Mouse (Mus musculus) midbrain, embryonic 10.5 days (tissue): ENCODE measurements around the gene Olfr730. TPM values are rescaled to one million over a fixed set of nuclear protein-coding genes. Genes with fewer than 3 reads are reported as not detected.

ENCODE experiments used
- DNase-seq: peaks from one replicate; pipeline ENCODE4 v3.0.0-alpha.2; 2017; ENCODE audit warnings: low spot score
- H3K27ac ChIP-seq: fragments of 300-500 bp; sonication (generic); replicated peaks from 2 replicates; pipeline ENCODE4 v1.5.1; 2016; ENCODE audit warnings: mild to moderate bottlenecking
- H3K27me3 ChIP-seq: fragments of 300-500 bp; sonication (generic); 2 replicates; pipeline ENCODE4 v1.6.1; 2016; ENCODE audit warnings: low read depth, mild to moderate bottlenecking; ENCODE audit not compliant: poor library complexity, severe bottlenecking
- H3K36me3 ChIP-seq: fragments of 300-500 bp; sonication (generic); 2 replicates; pipeline ENCODE4 v1.6.1; 2016; ENCODE audit warnings: mild to moderate bottlenecking, moderate library complexity
- H3K4me1 ChIP-seq: fragments of 300-500 bp; sonication (generic); 2 replicates; pipeline ENCODE4 v1.6.1; 2016
- H3K4me3 ChIP-seq: fragments of 300-500 bp; sonication (generic); 2 replicates; pipeline ENCODE4 v1.5.1; 2016; ENCODE audit warnings: mild to moderate bottlenecking, moderate library complexity
- H3K9me3 ChIP-seq: fragments of 300-500 bp; sonication (generic); replicated peaks from 2 replicates; pipeline ENCODE4 v1.6.1; 2016; ENCODE audit warnings: mild to moderate bottlenecking
- WGBS: fragments of 180-500 bp; shearing (Covaris S2); methylation state at CpG from one replicate; pipeline ENCODE4 v1.1.7; 2016; 5-methylcytosine and 5-hydroxymethylcytosine counted together
- polyA plus RNA-seq: library from polyadenylated mRNA; unstranded; fragments of >200 nt; fragmentation: Nextera tagmentation; extraction: Ambion mirVana; gene quantifications from 2 replicates; pipeline ENCODE4 v1.2.1, GENCODE M21; 2016

Gene Olfr730
- polyA plus RNA-seq = not detected in 2 replicates

DNA sequence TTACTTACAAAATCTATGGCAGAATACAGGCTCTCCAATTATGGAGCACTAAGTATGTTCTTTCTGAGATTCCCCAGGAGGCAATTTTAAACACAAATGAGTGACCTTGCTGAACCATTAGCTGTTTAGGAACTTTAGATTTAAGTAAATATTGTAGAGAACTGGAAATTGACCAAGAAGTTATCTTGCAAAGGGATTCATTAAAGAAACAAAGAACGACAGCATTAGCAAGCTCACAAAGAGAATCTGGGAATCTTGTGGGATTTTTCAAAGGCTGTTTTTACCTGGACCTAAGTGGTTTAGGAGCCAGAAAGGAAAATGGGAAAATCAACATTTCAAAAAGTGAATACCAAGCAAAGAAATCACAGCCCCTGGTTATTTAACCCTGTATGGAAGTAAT, at the start of gene Olfr730:
TSS of gene Olfr730 (minus strand) at position 101 of the 400 bp plus-strand sequence.
- Histone ChIP-seq H3K9me3 (no peaks in the 10 kb centered on the region; the same call in 1 of the 2 replicates), H3K36me3 (no peaks in the 10 kb centered on the region), H3K27ac (no peak within 1 kb of the TSS), H3K4me1 (no peaks in the 10 kb centered on the region), H3K27me3 (no peaks in the 10 kb centered on the region), H3K4me3 (no peak within 1 kb of the TSS)
- WGBS = 64% methylated on average over 1 of the region's 1 CpGs
- no peak for DNase-seq

DNA sequence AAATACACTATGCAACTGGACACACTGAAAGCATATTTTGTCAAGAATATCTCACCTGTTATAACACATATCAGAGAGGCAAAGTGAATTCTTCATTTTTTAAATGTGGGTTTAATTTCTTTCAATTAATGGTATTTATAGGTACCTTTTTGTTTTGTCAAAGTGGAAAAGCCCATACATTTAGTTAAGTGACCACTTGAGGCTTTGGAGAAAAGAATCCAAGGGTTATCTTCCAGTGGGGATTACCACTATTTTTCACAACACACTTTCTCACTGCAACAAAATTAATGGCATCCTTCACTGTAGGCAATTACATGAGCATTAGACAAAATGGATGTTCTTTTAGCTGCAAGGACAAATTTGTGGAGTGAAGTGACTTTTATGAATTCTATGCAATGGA, 35.2 kb downstream of the Olfr730 start, which contains the start of gene Olfr729:
TSS of gene Olfr729 (minus strand) at position 101 of the 400 bp plus-strand sequence.
- H3K36me3 ChIP-seq = no peaks in the 10 kb centered on the region
- no peak for DNase-seq

DNA sequence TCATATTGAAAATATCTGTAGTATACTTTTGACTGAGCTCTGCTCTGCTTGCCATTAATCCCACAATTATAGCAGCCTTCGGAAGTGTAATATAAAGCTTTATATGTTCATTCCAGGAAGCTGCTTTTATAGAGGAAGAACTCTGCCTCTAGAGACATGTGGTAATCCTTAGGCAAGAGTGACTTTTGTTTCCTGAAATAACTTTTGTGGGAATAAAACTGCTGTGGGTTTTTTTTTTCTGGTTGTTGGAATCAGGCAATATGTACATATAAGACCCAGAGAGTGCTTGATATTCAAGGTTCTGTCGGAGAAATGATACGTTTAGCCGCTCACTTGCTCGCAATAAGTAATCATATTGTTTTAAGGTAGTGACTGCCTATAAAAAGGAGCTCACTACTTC, 45.4 kb downstream of the Olfr730 start, which contains the start of gene Olfr728:
TSS of gene Olfr728 (minus strand) at position 101 of the 400 bp plus-strand sequence.
- no peak for DNase-seq
- Histone ChIP-seq H3K36me3 (no peaks in the 10 kb centered on the region), H3K4me3 (no peak within 1 kb of the TSS), H3K27me3 (no peaks in the 10 kb centered on the region), H3K4me1 (no peaks in the 10 kb centered on the region), H3K9me3 (no peaks in the 10 kb centered on the region), H3K27ac (no peak within 1 kb of the TSS)
- 94% methylated on average over 5 of the region's 5 CpGs for WGBS

More for the DNA sequence above, 35.2 kb downstream of the Olfr730 start, which contains the start of gene Olfr729:
- H3K4me1 ChIP-seq = no peaks in the 10 kb centered on the region
- no peak within 1 kb of the TSS for H3K27ac ChIP-seq
- H3K4me3 ChIP-seq = no peak within 1 kb of the TSS
- H3K9me3 ChIP-seq = no peaks in the 10 kb centered on the region
- H3K27me3 ChIP-seq = no peaks in the 10 kb centered on the region

Other genes with a start within 250 kb of the Olfr730 start
- not detected in 2 replicates for gene Olfr724, start 224.9 kb downstream of the Olfr730 start, polyA plus RNA-seq
- not detected in 2 replicates for gene Olfr725, start 147.8 kb downstream of the Olfr730 start, polyA plus RNA-seq
- gene Olfr726, start 97.2 kb downstream of the Olfr730 start, polyA plus RNA-seq = not detected in 2 replicates
- gene Olfr727, start 65.0 kb downstream of the Olfr730 start, polyA plus RNA-seq = not detected in 2 replicates
- not detected in 2 replicates for gene Olfr728, start 45.5 kb downstream of the Olfr730 start, polyA plus RNA-seq
- gene Olfr729, start 35.3 kb downstream of the Olfr730 start, polyA plus RNA-seq = not detected in 2 replicates
- gene Olfr731, start 53.7 kb upstream of the Olfr730 start, polyA plus RNA-seq = not detected in 2 replicates
- gene Olfr732, start 96.0 kb upstream of the Olfr730 start, polyA plus RNA-seq = not detected in 2 replicates
- not detected in 2 replicates for gene Olfr733, start 113.3 kb upstream of the Olfr730 start, polyA plus RNA-seq
- not detected in 2 replicates for gene Olfr734, start 138.6 kb upstream of the Olfr730 start, polyA plus RNA-seq
- gene Olfr735, start 160.7 kb upstream of the Olfr730 start, polyA plus RNA-seq = not detected in 2 replicates
- gene Tlr11, start 169.7 kb upstream of the Olfr730 start, polyA plus RNA-seq = not detected in 2 replicates
- gene Olfr736, start 193.0 kb upstream of the Olfr730 start, polyA plus RNA-seq = not detected in 2 replicates
- gene Olfr738, start 219.4 kb upstream of the Olfr730 start, polyA plus RNA-seq = not detected in 2 replicates
- gene Olfr739, start 230.4 kb upstream of the Olfr730 start, polyA plus RNA-seq = not detected in 2 replicates